Mouse (Mus musculus) embryonic facial prominence, embryonic 11.5 days (tissue): ENCODE measurements around the gene Cfap54. TPM values are rescaled to one million over a fixed set of nuclear protein-coding genes. Genes with fewer than 3 reads are reported as not detected.

Experiments used
- ATAC-seq: fragments of 200-750 bp; cut with Nextera tagmentation; replicated peaks from 2 replicates; pipeline ENCODE4 v1.8.0; 2017; ENCODE audit warnings: low read depth; ENCODE audit not compliant: insufficient number of reproducible peaks, low FRiP score, low TSS enrichment
- DNase-seq: peaks from one replicate; pipeline ENCODE4 v3.0.0-alpha.2; 2015; ENCODE audit warnings: low spot score
- H3K27ac ChIP-seq: fragments of 300-500 bp; sonication (generic); replicated peaks from 2 replicates; pipeline ENCODE4 v1.5.1; 2014; ENCODE audit warnings: mild to moderate bottlenecking, low read depth, low read length, control low read depth
- H3K27me3 ChIP-seq: fragments of 300-500 bp; sonication (generic); 2 replicates; pipeline ENCODE4 v1.6.1; 2014; ENCODE audit warnings: mild to moderate bottlenecking, low read length, moderate library complexity, mixed read lengths; ENCODE audit not compliant: control insufficient read depth, insufficient read depth
- H3K36me3 ChIP-seq: fragments of 300-500 bp; sonication (generic); replicated peaks from 2 replicates; pipeline ENCODE4 v1.6.1; 2014; ENCODE audit warnings: low read depth, mild to moderate bottlenecking, low read length, moderate library complexity, mixed read lengths; ENCODE audit not compliant: control insufficient read depth, insufficient read depth
- H3K4me1 ChIP-seq: fragments of 300-500 bp; sonication (generic); 2 replicates; pipeline ENCODE4 v1.6.1; 2014; ENCODE audit warnings: low read length, mixed read lengths; ENCODE audit not compliant: control insufficient read depth, insufficient read depth
- H3K4me2 ChIP-seq: fragments of 300-500 bp; sonication (generic); 2 replicates; pipeline ENCODE4 v1.6.1; 2014; ENCODE audit warnings: low read depth, mild to moderate bottlenecking, control low read depth, low read length, moderate library complexity
- H3K4me3 ChIP-seq: fragments of 300-500 bp; sonication (generic); 2 replicates; pipeline ENCODE4 v1.5.1; 2014; ENCODE audit warnings: low read depth, low read length, control low read depth
- H3K9ac ChIP-seq: fragments of 300-500 bp; sonication (generic); replicated peaks from 2 replicates; pipeline ENCODE4 v1.6.1; 2014; ENCODE audit warnings: mild to moderate bottlenecking, control low read depth, low read length
- H3K9me3 ChIP-seq: fragments of 300-500 bp; sonication (generic); replicated peaks from 2 replicates; pipeline ENCODE4 v1.6.1; 2016; ENCODE audit warnings: mild to moderate bottlenecking, low read length, inconsistent platforms, mixed read lengths; ENCODE audit not compliant: control insufficient read depth
- WGBS: fragments of 180-500 bp; shearing (Covaris S2); extraction: QIAGEN DNeasy Blood & Tissue Kit; methylation state at CpG from one replicate; pipeline ENCODE4 v1.1.7; 2014; 5-methylcytosine and 5-hydroxymethylcytosine counted together
- polyA plus RNA-seq: library from polyadenylated mRNA; unstranded; fragments of >200 nt; fragmentation: Nextera tagmentation; extraction: Ambion mirVana; gene quantifications from 2 replicates; pipeline ENCODE4 v1.2.1, GENCODE M21; 2014

Cfap54 gene
- polyA plus RNA-seq, 1 experiment from 2014 or later = not detected

GRCm38 (mm10) chr10:92928256-92928655, 153.2 kb downstream of the Cfap54 start:
- H3K9ac ChIP-seq = no peak overlapping the region
- DNase-seq (no peak), ATAC-seq (no peak)
- H3K36me3 ChIP-seq = no peaks in the 10 kb centered on the region
- no peak overlapping the region for H3K27ac ChIP-seq
- H3K4me1 ChIP-seq = no peaks in the 10 kb centered on the region
- H3K4me2 ChIP-seq = no peak overlapping the region
- H3K27me3 ChIP-seq = no peaks in the 10 kb centered on the region
- H3K4me3 ChIP-seq = no peak overlapping the region
- 86% methylated on average over 3 of the region's 3 CpGs for WGBS
- H3K9me3 ChIP-seq = no peaks in the 10 kb centered on the region

DNA sequence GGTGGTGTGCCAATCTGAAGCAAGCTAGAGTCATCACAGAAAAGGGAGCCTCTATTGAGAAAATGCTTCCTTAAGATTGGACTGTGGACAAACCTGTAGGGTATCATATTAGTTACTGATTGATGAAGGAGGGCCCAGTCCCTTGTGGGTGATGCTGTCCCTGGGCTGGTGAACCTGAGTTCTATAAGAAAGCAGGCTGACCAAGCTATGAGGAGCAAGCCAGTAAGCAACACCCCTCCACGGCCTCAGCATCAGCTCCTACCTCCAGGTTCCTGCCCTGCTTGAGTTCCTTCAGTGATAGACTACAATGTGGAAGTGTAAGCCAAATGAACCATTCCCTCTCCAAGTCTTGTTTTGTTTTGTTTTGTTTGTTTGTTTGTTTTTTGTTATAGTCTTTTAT, 162.9 kb downstream of the Cfap54 start:
- Histone ChIP-seq H3K27ac (no peak overlapping the region), H3K36me3 (no peaks in the 10 kb centered on the region), H3K9ac (no peak overlapping the region), H3K4me1 (no peaks in the 10 kb centered on the region), H3K27me3 (no peaks in the 10 kb centered on the region), H3K4me3 (no peak overlapping the region), H3K4me2 (no peak overlapping the region), H3K9me3 (no peaks in the 10 kb centered on the region)
- no peak for DNase-seq
- WGBS = 87% methylated on average over 1 of the region's 1 CpGs
- ATAC-seq = no peak

DNA sequence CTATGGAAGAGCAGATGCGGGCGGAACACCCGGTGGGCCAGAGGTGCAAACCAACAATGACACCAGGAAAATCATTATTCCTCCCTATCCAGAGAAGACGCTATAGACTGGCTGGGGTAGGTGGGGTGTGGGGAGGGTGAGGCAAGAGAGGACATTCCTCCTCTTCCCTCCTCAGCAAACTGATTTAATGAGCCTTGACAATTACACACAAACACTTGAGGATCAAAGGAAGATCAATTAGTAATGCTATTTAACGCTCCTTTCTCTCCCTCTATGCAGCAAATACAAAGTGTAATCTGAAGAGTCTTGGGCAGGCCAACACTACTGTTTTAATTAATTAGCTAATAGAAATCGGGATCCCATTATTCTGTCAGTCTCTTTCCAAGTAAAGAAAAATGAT, 174.2 kb downstream of the Cfap54 start:
- H3K4me1 ChIP-seq = no peaks in the 10 kb centered on the region
- no peak overlapping the region for H3K27ac ChIP-seq
- 50% methylated on average over 6 of the region's 6 CpGs for WGBS
- H3K36me3 ChIP-seq = no peaks in the 10 kb centered on the region
- DNase-seq (no peak), ATAC-seq (no peak)
- H3K9me3 ChIP-seq = no peaks in the 10 kb centered on the region
- no peak overlapping the region for H3K9ac ChIP-seq
- no peaks in the 10 kb centered on the region for H3K27me3 ChIP-seq
- H3K4me2 ChIP-seq = no peak overlapping the region
- no peak overlapping the region for H3K4me3 ChIP-seq

DNA sequence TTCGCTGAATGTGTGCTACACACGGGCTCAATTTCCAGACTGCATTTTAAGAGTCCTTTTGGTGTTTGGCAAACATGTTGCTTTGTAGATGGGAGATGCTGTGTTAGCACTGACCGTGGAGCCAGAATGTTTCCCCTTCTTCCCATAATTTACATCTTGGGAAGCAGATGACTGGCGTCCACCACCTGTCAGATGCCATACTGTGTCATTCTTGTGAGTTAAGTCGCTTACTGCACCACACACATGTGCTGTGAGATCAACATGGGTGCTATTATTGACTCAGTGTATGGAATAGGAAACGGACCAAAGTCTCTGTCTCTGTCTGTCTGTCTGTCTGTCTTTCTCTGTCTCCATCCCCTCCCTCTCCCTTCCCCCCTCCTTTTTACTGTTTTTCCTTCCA, 193.0 kb downstream of the Cfap54 start:
- Histone ChIP-seq H3K4me2 (no peak overlapping the region), H3K9me3 (no peaks in the 10 kb centered on the region), H3K4me1 (no peaks in the 10 kb centered on the region), H3K27me3 (no peaks in the 10 kb centered on the region), H3K36me3 (no peaks in the 10 kb centered on the region), H3K4me3 (no peak overlapping the region), H3K9ac (no peak overlapping the region), H3K27ac (no peak overlapping the region)
- no peak for ATAC-seq
- DNase-seq = no peak
- 79% methylated on average over 6 of the region's 6 CpGs for WGBS

GRCm38 (mm10) chr10:92878000-92878399, 203.4 kb downstream of the Cfap54 start:
- ATAC-seq = no peak
- WGBS = 84% methylated on average over 3 of the region's 3 CpGs

DNA sequence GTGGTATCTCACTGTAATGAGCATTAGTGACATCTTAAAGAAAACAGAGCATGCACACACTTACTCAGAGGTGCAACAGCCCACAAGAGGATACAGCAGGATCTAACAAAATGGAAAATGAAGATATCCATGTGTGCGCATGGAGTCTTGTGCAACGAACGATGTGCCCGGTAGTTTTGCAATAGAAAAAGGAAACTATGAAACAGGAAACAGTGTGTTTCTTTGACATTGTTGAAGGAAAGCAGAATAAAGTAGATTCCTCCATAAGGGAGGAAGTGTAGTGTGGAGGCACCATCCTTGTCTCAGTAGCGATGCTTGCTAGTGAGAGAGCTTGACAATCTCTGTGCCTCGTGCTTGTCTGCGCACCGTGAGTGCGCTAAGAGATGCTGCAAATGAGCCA, 240.4 kb downstream of the Cfap54 start:
- ATAC-seq (no peak), DNase-seq (no peak)
- no peaks in the 10 kb centered on the region for H3K4me1 ChIP-seq
- H3K9ac ChIP-seq = no peak overlapping the region
- no peaks in the 10 kb centered on the region for H3K36me3 ChIP-seq
- WGBS = 95% methylated on average over 9 of the region's 9 CpGs
- no peak overlapping the region for H3K27ac ChIP-seq
- no peaks in the 10 kb centered on the region for H3K27me3 ChIP-seq
- no peak overlapping the region for H3K4me2 ChIP-seq
- H3K9me3 ChIP-seq = no peaks in the 10 kb centered on the region
- H3K4me3 ChIP-seq = no peak overlapping the region

More at GRCm38 (mm10) chr10:92878000-92878399, 203.4 kb downstream of the Cfap54 start:
- H3K9ac ChIP-seq = no peak overlapping the region
- H3K4me3 ChIP-seq = no peak overlapping the region
- H3K4me1 ChIP-seq = no peaks in the 10 kb centered on the region
- DNase-seq = no peak
- H3K36me3 ChIP-seq = no peaks in the 10 kb centered on the region
- no peaks in the 10 kb centered on the region for H3K9me3 ChIP-seq
- H3K27me3 ChIP-seq = no peaks in the 10 kb centered on the region
- no peak overlapping the region for H3K27ac ChIP-seq
- H3K4me2 ChIP-seq = no peak overlapping the region

GRCm38 (mm10) chr10:92837572-92837971, 243.8 kb downstream of the Cfap54 start:
- no peaks in the 10 kb centered on the region for H3K9me3 ChIP-seq
- no peak overlapping the region for H3K4me3 ChIP-seq
- H3K36me3 ChIP-seq = no peaks in the 10 kb centered on the region
- no peak overlapping the region for H3K4me2 ChIP-seq
- H3K27me3 ChIP-seq = no peaks in the 10 kb centered on the region
- H3K27ac ChIP-seq = no peak overlapping the region
- no peak for DNase-seq
- no peak for ATAC-seq
- H3K4me1 ChIP-seq = no peaks in the 10 kb centered on the region
- no peak overlapping the region for H3K9ac ChIP-seq
- WGBS = 75% methylated on average over 5 of the region's 5 CpGs

DNA sequence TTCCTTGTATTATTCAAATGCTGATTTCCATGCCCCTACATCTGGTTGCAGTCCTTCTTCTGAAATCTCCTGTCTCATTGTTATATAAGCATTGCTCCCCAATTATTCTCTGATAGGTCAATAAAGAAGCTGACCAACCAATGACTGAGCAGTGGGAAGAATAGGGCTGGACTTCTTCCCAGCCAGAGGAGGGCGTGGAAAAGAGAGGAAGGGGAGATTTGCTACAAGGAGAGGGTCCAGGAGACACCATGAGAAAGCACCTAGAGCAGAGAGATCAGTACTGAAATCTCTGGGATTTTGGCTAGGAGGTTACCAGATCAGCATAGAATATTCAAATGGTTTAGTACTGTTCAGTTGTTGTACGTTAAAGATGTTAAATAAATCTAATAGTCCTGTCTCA, 244.4 kb downstream of the Cfap54 start:
- H3K9me3 ChIP-seq = no peaks in the 10 kb centered on the region
- no peak overlapping the region for H3K27ac ChIP-seq
- 65% methylated on average over 2 of the region's 2 CpGs for WGBS
- no peak for DNase-seq
- H3K36me3 ChIP-seq = no peaks in the 10 kb centered on the region
- no peak for ATAC-seq
- H3K27me3 ChIP-seq = no peaks in the 10 kb centered on the region
- no peak overlapping the region for H3K9ac ChIP-seq
- H3K4me2 ChIP-seq = no peak overlapping the region
- no peak overlapping the region for H3K4me3 ChIP-seq
- no peaks in the 10 kb centered on the region for H3K4me1 ChIP-seq
